Mouse (Mus musculus) E14TG2a.4 (cell line): ENCODE results near the gene Haao.

Experiments used
- CTCF ChIP-seq: conservative IDR thresholded peaks from 2 replicates; pipeline ENCODE4 v1.5.1; 2014; ENCODE audit warnings: low read length
- NANOG ChIP-seq: IDR thresholded peaks from 2 replicates; pipeline ENCODE4 v1.6.1; 2014; ENCODE audit warnings: borderline replicate concordance, low read length, mixed read lengths

- TF ChIP-seq CTCF (peak; percentile 40), NANOG (no peak)
Observed at GRCm38 (mm10) chr17:83839132-83839531, 8.6 kb downstream of the Haao start.
